Mouse (Mus musculus): ENCODE results near the gene Jup.

DNA sequence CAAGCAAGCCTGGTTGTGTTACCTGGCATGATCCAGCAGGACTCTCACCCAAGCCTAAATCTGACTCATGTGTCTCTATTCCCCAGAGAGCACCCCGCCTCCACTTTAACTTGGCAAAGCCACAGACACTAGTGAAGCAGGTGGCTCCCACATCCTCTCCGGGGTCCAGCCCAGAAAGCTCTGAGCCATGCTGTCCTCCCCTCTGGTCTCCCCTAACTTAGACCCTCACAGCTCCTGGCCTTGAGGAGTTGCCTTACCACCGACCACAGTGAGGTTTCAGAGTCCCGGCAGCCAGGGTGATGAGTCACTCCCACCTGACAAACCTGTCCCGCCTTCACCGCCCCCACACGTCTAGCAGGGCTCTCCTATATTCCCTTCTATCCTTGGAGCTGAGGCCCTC lies 3.8 kb downstream of the Jup start:
- no peak for TF ChIP-seq CTCF (IDR thresholded peaks at IDR 0.05)
- TF ChIP-seq POLR2A (IDR thresholded peaks at IDR 0.05; ENCODE audit: insufficient read depth, low read depth, low read length) = no peak
- TF ChIP-seq EP300 (IDR thresholded peaks at IDR 0.05; ENCODE audit: insufficient read depth, low read depth, low read length) = no peak

Data from heart, adult 2 months (tissue).